Mouse (Mus musculus) megakaryocyte-erythroid progenitor cell, adult 5-6 weeks (primary cell): ENCODE results near the gene Cx3cl1. TPM values are rescaled to one million over a fixed set of nuclear protein-coding genes. Genes with fewer than 3 reads are reported as not detected.

Experiments used
- ATAC-seq: replicated peaks from 2 replicates; pipeline ENCODE4 v1.8.0; 2016; ENCODE audit warnings: mild to moderate bottlenecking, inconsistent platforms; ENCODE audit not compliant: severe bottlenecking, poor library complexity, low FRiP score, low TSS enrichment
- total RNA-seq, 2 experiments: library from RNA; stranded (forward) in 1 of 2; stranded (reverse) in 1 of 2; fragments of 200-1000, 215-1000 nt in 1 of 2; fragments of >200 nt in 1 of 2; fragmentation: Nextera tagmentation in 1 of 2; gene quantifications; 2 replicates each; pipeline ENCODE4 v1.2.3; 2014 to 2017

Cx3cl1 gene
- total RNA-seq (2014; fragmentation: Nextera tagmentation), result 0.35 TPM in 1 of 2 replicates, not detected in the other
- total RNA-seq (2017), result not detected in 2 replicates

DNA sequence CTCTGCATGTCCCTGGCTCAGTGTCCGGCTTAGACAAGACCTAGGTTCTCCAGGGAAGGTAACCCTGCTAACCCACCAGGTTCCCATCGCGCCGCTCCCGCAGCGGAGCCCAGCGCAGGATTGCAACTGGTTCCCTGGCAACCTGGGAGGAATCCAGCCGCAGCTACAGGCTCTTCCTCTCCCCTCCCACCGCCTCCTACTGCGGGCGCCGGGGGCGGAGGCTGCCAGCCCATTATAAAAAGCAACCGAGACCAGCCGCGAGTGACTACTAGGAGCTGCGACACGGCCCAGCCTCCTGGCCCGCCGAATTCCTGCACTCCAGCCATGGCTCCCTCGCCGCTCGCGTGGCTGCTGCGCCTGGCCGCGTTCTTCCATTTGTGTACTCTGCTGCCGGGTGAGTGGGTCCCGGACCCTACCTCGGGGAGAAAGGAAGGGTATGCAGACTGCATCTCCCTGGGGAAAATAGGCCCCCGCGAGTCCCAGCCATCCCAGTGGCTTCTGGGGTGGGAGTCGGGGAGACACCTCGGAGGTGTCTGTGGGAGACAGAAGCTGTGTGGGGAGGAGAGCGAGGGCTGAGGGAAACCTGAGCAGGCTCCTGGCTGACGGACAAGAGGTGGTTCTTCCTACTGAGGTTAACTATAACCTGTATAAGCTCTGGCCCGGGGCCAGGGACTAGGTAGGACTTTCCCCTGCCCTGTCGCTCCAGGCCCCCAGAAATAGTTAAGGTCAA, at the start of gene Cx3cl1:
Gene Cx3cl1 (plus strand): TSS at position 69 of the 730 bp plus-strand sequence.
- 0 out of 2 replicates have a peak, but pooled peaks have one; percentile 32 for ATAC-seq

GRCm38 (mm10) chr8:94725998-94726397, 45.8 kb upstream of the Cx3cl1 start:
- no peak for ATAC-seq

- ATAC-seq, result no peak
These were observed 42.5 kb upstream of the Cx3cl1 start for GRCm38 (mm10) chr8:94729301-94729700.

DNA sequence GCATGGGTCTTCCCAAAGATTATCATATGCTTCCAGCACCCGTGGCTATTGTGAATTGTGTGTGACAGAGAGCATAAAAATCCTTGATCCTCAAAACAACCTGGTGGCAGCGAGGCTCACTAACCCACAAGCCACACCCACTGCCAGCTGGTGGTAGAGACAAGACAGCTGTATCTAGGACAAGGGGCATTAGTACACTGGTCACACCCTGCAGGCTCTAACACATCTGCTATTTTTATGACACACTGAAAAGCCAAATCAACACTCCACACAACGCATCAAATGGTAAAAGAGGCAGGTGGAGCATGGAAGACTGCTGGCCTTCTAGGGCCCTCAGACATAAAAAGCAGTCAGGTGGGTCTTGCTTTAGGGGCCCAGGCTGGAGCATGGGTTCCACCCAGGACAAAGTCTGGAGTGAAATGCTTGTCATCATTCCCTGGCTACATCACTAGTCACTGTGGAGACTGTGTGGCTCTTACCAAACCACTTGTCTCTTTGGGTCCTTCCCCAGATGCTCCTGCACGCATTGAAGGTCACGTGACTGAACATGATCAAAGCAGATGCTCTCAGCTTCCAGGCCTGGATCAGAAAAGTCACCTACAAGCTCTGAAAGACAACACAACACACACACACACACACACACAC, 37.9 kb upstream of the Cx3cl1 start:
- peak; percentile 98 for ATAC-seq

- ATAC-seq, result no peak
These were observed 37.0 kb upstream of the Cx3cl1 start for GRCm38 (mm10) chr8:94734735-94735350.

- no peak for ATAC-seq
These were observed 36.2 kb upstream of the Cx3cl1 start for GRCm38 (mm10) chr8:94735426-94736094.

DNA sequence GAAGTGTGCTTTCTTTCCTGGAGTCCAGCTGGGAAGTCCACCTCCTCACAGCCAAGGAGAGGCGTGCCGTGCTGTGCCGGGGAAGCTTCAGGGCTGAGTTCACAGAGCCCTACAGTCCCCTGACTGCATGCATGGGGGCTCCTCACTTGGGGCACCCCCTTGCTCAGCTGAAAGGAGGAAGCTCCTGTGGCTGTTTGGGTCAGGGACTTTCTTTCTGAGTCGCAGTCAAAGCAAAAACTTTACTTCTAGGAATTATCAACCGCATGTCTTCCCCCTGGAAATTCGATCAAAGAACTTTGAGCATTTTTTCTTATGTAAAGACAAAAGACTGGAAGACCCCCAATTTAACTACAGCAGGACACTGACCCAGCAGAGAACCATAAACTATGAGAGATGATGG, 32.0 kb upstream of the Cx3cl1 start:
- ATAC-seq, result no peak

DNA sequence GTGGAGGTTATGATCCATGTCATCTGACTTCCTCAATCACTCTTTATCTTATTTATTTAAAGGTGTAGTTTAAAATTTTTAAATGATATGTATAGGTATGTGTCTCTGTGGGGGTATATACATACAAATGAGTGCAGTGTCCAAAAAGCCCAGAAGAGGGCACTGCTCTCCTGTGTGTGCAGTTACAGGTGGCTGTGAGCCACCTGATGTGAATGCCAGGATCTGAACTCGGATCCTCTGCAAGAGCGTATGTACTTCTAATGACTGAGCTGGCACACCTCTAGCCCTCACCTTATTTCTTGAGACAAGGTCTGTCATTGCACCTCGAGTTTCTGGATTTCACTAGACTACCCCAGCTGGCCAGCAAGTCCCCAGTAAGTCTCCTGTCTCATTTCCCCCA, 31.2 kb upstream of the Cx3cl1 start:
- no peak for ATAC-seq

GRCm38 (mm10) chr8:94741726-94742125, 30.1 kb upstream of the Cx3cl1 start:
- ATAC-seq, result no peak

DNA sequence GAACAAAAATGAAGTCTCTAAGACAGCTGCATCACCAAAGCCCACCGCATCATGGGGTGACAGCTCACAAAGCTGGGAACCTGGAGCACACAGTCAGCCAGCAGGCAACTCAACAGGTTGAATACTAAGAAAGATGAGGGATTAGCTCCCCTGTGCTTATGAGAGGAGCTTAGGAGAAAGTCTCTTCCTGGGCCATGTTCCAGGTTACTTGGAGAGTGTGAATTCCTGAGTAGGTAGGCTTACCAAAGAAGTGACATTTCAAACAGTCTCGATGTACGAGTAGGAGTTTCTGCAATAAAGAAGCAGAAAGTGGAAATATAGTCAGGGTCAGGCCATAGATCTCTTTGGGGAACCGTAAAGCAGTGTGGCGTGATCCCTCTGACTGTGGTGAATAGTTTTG, 27.3 kb upstream of the Cx3cl1 start:
- ATAC-seq, result no peak

GRCm38 (mm10) chr8:94744972-94745371, 26.8 kb upstream of the Cx3cl1 start:
- ATAC-seq, result no peak

- no peak for ATAC-seq
These were observed 26.2 kb upstream of the Cx3cl1 start, which contains the start of gene Ccl22 for GRCm38 (mm10) chr8:94745476-94746184. Ccl22 (plus strand) TSS chr8:94745590.

- no peak for ATAC-seq
These were observed 25.0 kb upstream of the Cx3cl1 start for GRCm38 (mm10) chr8:94746832-94747231.

- no peak for ATAC-seq
These were observed 23.4 kb upstream of the Cx3cl1 start for GRCm38 (mm10) chr8:94748363-94748762.

- ATAC-seq, result no peak
These were observed 21.9 kb upstream of the Cx3cl1 start for GRCm38 (mm10) chr8:94749942-94750341.

DNA sequence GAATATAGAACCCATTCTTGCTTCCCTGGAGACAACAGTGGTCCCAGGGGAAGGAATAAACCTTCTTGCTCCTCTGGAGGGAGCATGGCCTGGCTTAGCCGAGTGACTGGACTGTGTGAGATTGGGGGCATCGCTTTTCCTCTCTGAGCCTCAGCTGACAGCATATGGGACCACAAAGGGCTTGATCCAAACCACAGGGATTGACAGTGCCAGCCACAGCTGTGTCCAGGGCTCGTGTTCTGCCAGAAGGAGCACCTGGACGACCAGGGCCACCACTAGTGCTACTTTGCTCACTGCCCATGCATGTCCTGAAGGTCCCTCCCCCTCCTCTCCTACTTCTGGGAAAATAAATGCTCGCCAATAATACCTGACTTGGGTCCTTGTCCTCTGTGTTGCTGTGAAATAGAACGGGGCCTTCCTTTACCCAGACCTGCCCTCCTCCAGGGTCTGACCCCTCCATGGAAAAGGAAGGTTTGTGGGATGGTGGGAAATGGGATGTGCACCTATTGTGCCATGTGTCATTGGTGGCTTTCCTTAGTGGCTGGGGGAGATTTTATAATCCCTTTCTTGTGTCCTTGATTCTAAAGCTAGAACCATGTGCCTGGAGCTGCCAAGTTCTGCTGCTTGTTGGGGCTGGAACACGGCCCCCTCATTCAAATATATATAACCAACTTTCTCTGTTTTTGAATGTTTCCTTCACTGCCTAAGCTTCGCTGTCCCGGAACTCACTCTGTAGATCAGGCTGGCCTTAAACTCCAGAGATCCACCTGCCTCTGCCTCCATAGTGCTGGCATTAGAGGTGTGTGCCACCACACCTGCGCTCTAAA, 20.6 kb upstream of the Cx3cl1 start:
- no peak for ATAC-seq

DNA sequence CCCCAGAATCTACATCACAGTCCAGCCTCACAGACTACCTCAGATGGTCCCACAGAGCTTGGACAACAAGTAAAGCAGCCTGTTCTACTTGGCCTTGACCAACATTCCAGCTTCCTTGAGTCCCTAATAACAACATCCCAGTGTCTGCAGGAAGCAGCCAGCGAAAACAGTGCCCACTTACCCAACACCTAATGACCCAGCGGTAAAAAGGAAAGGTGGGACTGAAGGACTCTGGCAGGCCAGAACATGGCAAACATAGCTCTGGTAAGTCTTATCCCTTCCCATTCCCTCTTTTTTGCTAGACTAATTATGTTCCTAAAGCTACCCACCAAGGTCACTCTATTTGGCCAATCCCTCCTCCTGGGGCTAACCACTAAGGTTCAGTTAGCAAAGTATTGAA, 17.8 kb upstream of the Cx3cl1 start:
- no peak for ATAC-seq

- no peak for ATAC-seq
These were observed 17.3 kb upstream of the Cx3cl1 start for GRCm38 (mm10) chr8:94754486-94754885.

DNA sequence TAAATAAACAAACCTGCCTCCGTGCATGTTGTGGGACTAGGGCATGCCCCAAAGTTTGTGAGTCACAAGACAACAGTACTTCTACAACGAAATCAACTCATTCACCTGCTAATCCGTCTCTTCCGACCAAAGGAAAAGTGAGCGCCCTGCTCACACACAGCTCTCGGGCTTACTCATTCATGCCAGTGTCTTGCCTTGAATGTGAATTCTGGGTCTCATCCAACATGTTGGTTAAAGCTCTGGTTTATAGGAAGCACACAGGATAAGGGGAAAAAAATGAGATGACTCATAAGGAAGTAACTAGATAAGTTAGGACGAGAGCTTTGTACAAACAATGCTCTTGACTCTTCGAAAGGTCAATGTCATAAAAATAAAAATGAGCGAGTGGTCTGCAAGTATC, 4.8 kb upstream of the Cx3cl1 start:
- no peak for ATAC-seq
